Mouse (Mus musculus) embryonic fibroblast, embryonic 13.5 days (primary cell): Measurements from ENCODE around the gene Cc2d2b. TPM values are rescaled to one million over a fixed set of nuclear protein-coding genes. Genes with fewer than 3 reads are reported as not detected.

Source experiments
- H3K27ac ChIP-seq: 2 replicates; pipeline ENCODE4 v1.5.1; 2012; ENCODE audit warnings: low read length, control low read depth, inconsistent platforms; ENCODE audit not compliant: insufficient read depth
- H3K4me1 ChIP-seq: 2 replicates; pipeline ENCODE4 v1.6.1; 2011; ENCODE audit warnings: low read length; ENCODE audit not compliant: control insufficient read depth, insufficient read depth
- H3K4me3 ChIP-seq: 2 replicates; pipeline ENCODE4 v1.5.1; 2011; ENCODE audit warnings: mild to moderate bottlenecking, control low read depth, low read length; ENCODE audit not compliant: insufficient read depth
- CTCF ChIP-seq: IDR thresholded peaks from 2 replicates; pipeline ENCODE4 v1.5.1; 2011; ENCODE audit warnings: mild to moderate bottlenecking, control low read depth, low read length, moderate library complexity, borderline replicate concordance; ENCODE audit not compliant: insufficient read depth
- POLR2A ChIP-seq: IDR thresholded peaks from 2 replicates; pipeline ENCODE4 v1.6.1; 2011; ENCODE audit warnings: low read depth, mild to moderate bottlenecking, control low read depth, low read length, moderate library complexity
- polyA plus RNA-seq: library from polyadenylated mRNA; stranded (reverse); fragments of >200 nt; gene quantifications from 2 replicates; pipeline ENCODE4 v1.2.4, GENCODE M21; 2011; ENCODE audit warnings: low read depth; ENCODE audit not compliant: missing spikeins, insufficient read length

The Cc2d2b gene
- polyA plus RNA-seq, 1 experiment: not detected

DNA sequence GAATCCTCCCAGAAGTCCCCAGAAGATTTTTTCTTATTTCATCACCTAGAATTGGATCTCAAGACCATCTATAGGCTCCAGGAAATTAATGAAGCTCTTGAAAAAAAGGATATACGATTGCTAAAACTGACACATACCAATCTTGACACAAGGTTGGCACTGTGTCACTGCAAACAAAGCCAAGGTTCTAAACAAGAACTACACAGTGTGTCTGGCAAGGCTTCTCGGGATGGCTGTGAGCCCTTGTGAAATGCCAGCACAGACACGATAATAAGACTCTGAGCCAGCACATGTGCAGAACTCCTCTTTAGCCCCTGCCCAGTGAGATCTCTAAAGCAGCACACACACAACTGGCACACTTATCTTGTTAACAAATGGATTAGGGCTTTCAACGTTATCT lies 111.0 kb downstream of the Cc2d2b start:
- no peak for TF ChIP-seq CTCF
- no peak for TF ChIP-seq POLR2A

GRCm38 (mm10) chr19:40868284-40868683 lies 119.7 kb downstream of the Cc2d2b start:
- no peaks in the 10 kb centered on the region for H3K4me1 ChIP-seq
- no peak overlapping the region for H3K27ac ChIP-seq
- no peak overlapping the region for H3K4me3 ChIP-seq
- TF ChIP-seq CTCF: no peak
- no peak for TF ChIP-seq POLR2A

More for the DNA sequence above, 111.0 kb downstream of the Cc2d2b start:
- H3K27ac ChIP-seq: no peak overlapping the region
- H3K4me1 ChIP-seq: no peaks in the 10 kb centered on the region
- H3K4me3 ChIP-seq: no peak overlapping the region

DNA sequence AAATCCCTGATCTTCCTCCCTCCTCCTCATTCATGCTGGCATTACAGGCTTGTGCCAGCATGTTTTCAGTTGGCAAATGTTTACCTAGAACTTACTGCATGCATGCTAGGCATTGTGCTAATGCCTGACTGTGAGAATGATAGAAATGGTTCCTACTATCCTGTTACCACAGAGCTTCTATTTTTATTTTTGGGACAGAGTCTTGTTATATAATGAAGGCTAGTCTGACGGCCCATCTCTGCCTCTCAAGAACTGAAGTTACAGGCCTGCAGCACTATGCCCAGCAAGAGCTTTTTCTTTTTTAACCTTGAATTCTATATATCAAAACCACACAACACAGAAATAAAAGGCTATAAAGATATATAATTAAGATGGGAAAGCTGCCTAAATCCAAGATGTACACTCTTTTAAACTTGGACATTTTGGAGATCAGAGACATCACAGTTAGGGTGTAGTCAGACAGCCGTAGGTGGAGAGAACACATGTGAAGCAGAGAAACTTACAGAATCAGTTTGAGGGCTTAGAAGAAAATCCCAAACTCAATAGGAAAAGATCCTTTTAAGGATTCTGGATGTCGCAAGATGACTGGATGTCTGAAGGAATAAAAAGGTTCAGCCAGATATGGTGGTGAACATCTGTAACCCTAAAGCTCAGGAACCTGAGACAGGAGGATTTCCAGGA lies 121.0 kb downstream of the Cc2d2b start:
- TF ChIP-seq CTCF (no peak), POLR2A (no peak)
- Histone ChIP-seq H3K27ac (no peak overlapping the region), H3K4me3 (no peak overlapping the region), H3K4me1 (no peaks in the 10 kb centered on the region)

DNA sequence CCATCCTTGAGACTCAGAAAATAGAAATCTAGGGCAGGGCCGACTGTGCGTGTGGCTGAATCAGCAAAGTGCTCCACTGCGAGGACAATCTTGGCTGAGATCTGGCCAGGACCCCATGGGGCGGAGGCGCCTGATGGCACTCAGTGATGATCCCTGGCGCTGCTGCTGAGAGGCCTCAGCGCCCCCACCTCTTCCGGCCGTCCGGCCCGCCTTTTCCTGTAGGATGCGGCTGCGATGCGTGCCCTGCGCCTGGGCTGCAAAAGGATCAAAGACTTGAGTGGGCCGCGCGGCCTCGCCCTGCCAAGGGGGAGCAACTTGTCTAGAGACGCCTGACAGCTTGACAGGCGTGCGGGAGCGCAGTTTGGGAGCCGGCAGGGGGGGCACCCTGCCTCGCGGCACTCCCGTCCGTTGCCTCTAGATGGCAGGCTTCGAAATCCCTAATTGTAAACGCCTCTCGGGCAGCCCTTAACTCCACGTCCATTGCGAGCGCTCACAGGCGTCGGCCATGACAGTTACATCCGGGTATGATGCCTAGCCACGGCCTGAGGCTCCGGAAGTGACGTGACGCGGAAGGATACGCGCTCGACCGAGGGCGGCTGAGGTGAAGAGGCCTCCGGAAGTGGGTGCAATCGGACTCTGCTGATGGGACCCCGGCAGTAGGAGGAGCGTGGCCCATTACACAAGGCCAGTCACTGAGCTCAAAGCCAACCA lies 124.6 kb downstream of the Cc2d2b start:
- Histone ChIP-seq H3K27ac (no peak overlapping the region), H3K4me3 (peak overlapping the region; percentile 27), H3K4me1 (no peaks in the 10 kb centered on the region)
- TF ChIP-seq POLR2A (peak; percentile 52), CTCF (no peak)

Other genes with a start within 250 kb of the Cc2d2b start
- 111 and 180 TPM in 2 replicates for gene Sorbs1, start 235.0 kb upstream of the Cc2d2b start, polyA plus RNA-seq
- 118 and 166 TPM in 2 replicates for gene Aldh18a1, start 160.3 kb upstream of the Cc2d2b start, polyA plus RNA-seq
- gene Tctn3, start 136.5 kb upstream of the Cc2d2b start, polyA plus RNA-seq: 7.2 and 8.4 TPM in 2 replicates
- gene Entpd1, start 136.4 kb upstream of the Cc2d2b start, polyA plus RNA-seq: 0.97 and 3.2 TPM in 2 replicates
- gene Ccnj, start 82.5 kb downstream of the Cc2d2b start, polyA plus RNA-seq: 3.9 and 4.3 TPM in 2 replicates
- gene Zfp518a, start 146.0 kb downstream of the Cc2d2b start, polyA plus RNA-seq: 14.8 and 16.6 TPM in 2 replicates
- gene Blnk, start 245.8 kb downstream of the Cc2d2b start, polyA plus RNA-seq: 0.44 TPM in 1 of 2 replicates, not detected in the other